Mouse (Mus musculus) heart, adult 2 months (tissue): ENCODE data around the gene Ppp2r3a. TPM values are rescaled to one million over a fixed set of nuclear protein-coding genes. Genes with fewer than 3 reads are reported as not detected.

Experiments
- DNase-seq, 2 experiments: peaks; one replicate each; pipeline ENCODE4 v3.0.0; 2021
- H3K27ac ChIP-seq: fragments of 200-600 bp; 2 replicates; pipeline ENCODE4 v1.8.1; 2022
- H3K27me3 ChIP-seq: fragments of 200-500 bp; 2 replicates; pipeline ENCODE4 v1.6.1; 2012; ENCODE audit warnings: mild to moderate bottlenecking, low read length, inconsistent platforms, mixed read lengths; ENCODE audit not compliant: control insufficient read depth, insufficient read depth
- H3K36me3 ChIP-seq: fragments of 200-500 bp; 2 replicates; pipeline ENCODE4 v1.6.1; 2012; ENCODE audit warnings: low read length, inconsistent platforms; ENCODE audit not compliant: control insufficient read depth, insufficient read depth
- H3K4me1 ChIP-seq: fragments of 200-500 bp; 2 replicates; pipeline ENCODE4 v1.6.1; 2011; ENCODE audit warnings: low read length; ENCODE audit not compliant: control insufficient read depth, insufficient read depth
- H3K4me3 ChIP-seq: fragments of 200-600 bp; 2 replicates; pipeline ENCODE4 v1.8.1; 2022
- H3K79me2 ChIP-seq: fragments of 200-500 bp; replicated peaks from 2 replicates; pipeline ENCODE4 v1.6.1; 2012; ENCODE audit warnings: mild to moderate bottlenecking, inconsistent platforms, low read length, moderate library complexity, mixed read lengths; ENCODE audit not compliant: control insufficient read depth, insufficient read depth
- H3K9ac ChIP-seq: fragments of 200-500 bp; 2 replicates; pipeline ENCODE4 v1.6.1; 2012; ENCODE audit warnings: low read depth, mild to moderate bottlenecking, control low read depth, inconsistent platforms, low read length, mixed read lengths
- CTCF ChIP-seq: fragments of 200-600 bp; IDR thresholded peaks from 2 replicates; pipeline ENCODE4 v1.8.1; 2022; ENCODE audit warnings: antibody characterized with exemption, mild to moderate bottlenecking, moderate library complexity
- EP300 ChIP-seq: fragments of 200-500 bp; IDR thresholded peaks from 2 replicates; pipeline ENCODE4 v1.6.1; 2011; ENCODE audit warnings: low read depth, low read length, control low read depth; ENCODE audit not compliant: insufficient read depth
- POLR2A ChIP-seq: fragments of 200-500 bp; IDR thresholded peaks from 2 replicates; pipeline ENCODE4 v1.6.1; 2011; ENCODE audit warnings: mild to moderate bottlenecking, low read depth, low read length, control low read depth; ENCODE audit not compliant: insufficient read depth
- whole genome bisulfite sequencing: fragments of 180-500 bp; shearing (Covaris S2); methylation state at CpG from one replicate; pipeline ENCODE4 v1.1.7; 2018; 5-methylcytosine and 5-hydroxymethylcytosine counted together
- intact Hi-C: fragments of 180-260 bp; cut with DNase I; formaldehyde crosslinking; loops from one replicate; pipeline ENCODE4 v1.15.1; 2025
- polyA plus RNA-seq: library from polyadenylated mRNA; depleted of rRNA; stranded (reverse); fragments of >200 nt; gene quantifications from 2 replicates; pipeline ENCODE4 v1.2.3, GENCODE M21; 2012
- total RNA-seq, 2 experiments: library from RNA; stranded (reverse); gene quantifications; 2 replicates each; pipeline ENCODE4 v1.2.3; 2021

Gene Ppp2r3a
- total and polyA plus RNA-seq, 3 experiments = 51.7 to 215 (median 179) TPM

- H3K27me3 ChIP-seq = no peaks in the 10 kb centered on the region
- H3K9ac ChIP-seq = no peak overlapping the region
- intact Hi-C loops = no loop called here
- TF ChIP-seq EP300 (no peak), CTCF (no peak), POLR2A (no peak)
- no peak overlapping the region for H3K4me3 ChIP-seq
- H3K27ac ChIP-seq = no peak overlapping the region
- H3K36me3 ChIP-seq = no peaks in the 10 kb centered on the region
- H3K4me1 ChIP-seq = peaks cover 2% of the 10 kb centered on the region
- no peak for DNase-seq
- WGBS = 58% methylated on average over 3 of the region's 3 CpGs
- H3K79me2 ChIP-seq = peaks cover 3% of the 10 kb centered on the region; the same call in 1 of the 2 replicates
These were observed 11.4 kb downstream of the Ppp2r3a start for GRCm38 (mm10) chr9:101240161-101240560.

- Histone ChIP-seq H3K27me3 (no peaks in the 10 kb centered on the region), H3K79me2 (0 out of 2 replicates have a peak, but pooled peaks cover 4% of the 10 kb centered on the region), H3K9ac (no peak overlapping the region), H3K27ac (no peak overlapping the region), H3K4me1 (peaks cover 3% of the 10 kb centered on the region), H3K4me3 (no peak overlapping the region), H3K36me3 (no peaks in the 10 kb centered on the region)
- intact Hi-C loops = no loop called here
- no peak for TF ChIP-seq POLR2A
- TF ChIP-seq CTCF = peak; percentile 26; the same call in 1 of the 2 replicates
- no peak for DNase-seq
- 65% methylated on average over 2 of the region's 2 CpGs for WGBS
These were observed 15.8 kb downstream of the Ppp2r3a start for GRCm38 (mm10) chr9:101235786-101236185.

GRCm38 (mm10) chr9:101232034-101232433 is 19.6 kb downstream of the Ppp2r3a start:
- Histone ChIP-seq H3K36me3 (no peaks in the 10 kb centered on the region), H3K4me3 (no peak overlapping the region), H3K79me2 (0 out of 2 replicates have a peak, but pooled peaks cover 1% of the 10 kb centered on the region), H3K27me3 (no peaks in the 10 kb centered on the region), H3K27ac (no peak overlapping the region), H3K9ac (no peak overlapping the region), H3K4me1 (peaks cover 3% of the 10 kb centered on the region)
- no peak for DNase-seq
- intact Hi-C loops = no loop called here
- no peak for TF ChIP-seq CTCF
- TF ChIP-seq EP300 = no peak
- TF ChIP-seq POLR2A = no peak
- WGBS = 44% methylated on average over 6 of the region's 6 CpGs

- Histone ChIP-seq H3K36me3 (no peaks in the 10 kb centered on the region), H3K27me3 (no peaks in the 10 kb centered on the region), H3K27ac (no peak overlapping the region), H3K79me2 (0 out of 2 replicates have a peak, but pooled peaks cover 1% of the 10 kb centered on the region), H3K4me1 (peaks cover 3% of the 10 kb centered on the region), H3K9ac (no peak overlapping the region), H3K4me3 (no peak overlapping the region)
- 85% methylated on average over 3 of the region's 3 CpGs for WGBS
- no peak for DNase-seq
- intact Hi-C loops = no loop called here
- no peak for TF ChIP-seq POLR2A
- no peak for TF ChIP-seq EP300
- TF ChIP-seq CTCF = no peak
These were observed 21.6 kb downstream of the Ppp2r3a start for GRCm38 (mm10) chr9:101230028-101230427.

- Histone ChIP-seq H3K9ac (no peak overlapping the region), H3K79me2 (0 out of 2 replicates have a peak, but pooled peaks cover 1% of the 10 kb centered on the region), H3K4me3 (no peak overlapping the region), H3K36me3 (no peaks in the 10 kb centered on the region), H3K4me1 (peaks cover 3% of the 10 kb centered on the region), H3K27ac (no peak overlapping the region), H3K27me3 (no peaks in the 10 kb centered on the region)
- DNase-seq = no peak
- intact Hi-C loops = no loop called here
- TF ChIP-seq EP300 (no peak), POLR2A (no peak), CTCF (no peak)
These were observed 22.7 kb downstream of the Ppp2r3a start for GRCm38 (mm10) chr9:101228892-101229291.

GRCm38 (mm10) chr9:101207984-101208383 is 43.6 kb downstream of the Ppp2r3a start:
- no peak overlapping the region for H3K27ac ChIP-seq
- H3K79me2 ChIP-seq = peaks cover 4% of the 10 kb centered on the region; the same call in 1 of the 2 replicates
- no peak overlapping the region for H3K9ac ChIP-seq
- 82% methylated on average over 1 of the region's 1 CpGs for WGBS
- intact Hi-C loops = no loop called here
- no peak overlapping the region for H3K4me3 ChIP-seq
- H3K4me1 ChIP-seq = no peaks in the 10 kb centered on the region; the same call in none of the 2 replicates
- no peak for DNase-seq
- TF ChIP-seq CTCF = no peak
- no peak for TF ChIP-seq EP300
- no peak for TF ChIP-seq POLR2A
- H3K36me3 ChIP-seq = peaks cover 3% of the 10 kb centered on the region; the same call in 1 of the 2 replicates
- no peaks in the 10 kb centered on the region for H3K27me3 ChIP-seq
